Mouse (Mus musculus) liver, embryonic 16.5 days (tissue): ENCODE results near the gene 2410002F23Rik. TPM values are rescaled to one million over a fixed set of nuclear protein-coding genes. Genes with fewer than 3 reads are reported as not detected.
A peak's percentile ranks its signal among the peaks of the same experiment; 100 is the strongest.

Source experiments
- ATAC-seq: fragments of 200-750 bp; cut with Nextera tagmentation; 2 replicates; pipeline ENCODE4 v1.8.0; 2017; ENCODE audit warnings: low read depth, mild to moderate bottlenecking, moderate number of reproducible peaks, moderate library complexity
- H3K27ac ChIP-seq: fragments of 300-500 bp; sonication (generic); 2 replicates; pipeline ENCODE4 v1.5.1; 2014; ENCODE audit warnings: mild to moderate bottlenecking, low read length
- H3K27me3 ChIP-seq: fragments of 300-500 bp; sonication (generic); 2 replicates; pipeline ENCODE4 v1.6.1; 2014; ENCODE audit warnings: low read depth, low read length, mixed read lengths; ENCODE audit not compliant: control insufficient read depth, insufficient read depth
- H3K36me3 ChIP-seq: fragments of 300-500 bp; sonication (generic); 2 replicates; pipeline ENCODE4 v1.6.1; 2014; ENCODE audit warnings: mild to moderate bottlenecking; ENCODE audit not compliant: control insufficient read depth, insufficient read depth
- H3K4me1 ChIP-seq: fragments of 300-500 bp; sonication (generic); 2 replicates; pipeline ENCODE4 v1.6.1; 2014; ENCODE audit warnings: low read depth, low read length, mixed read lengths; ENCODE audit not compliant: control insufficient read depth
- H3K4me2 ChIP-seq: fragments of 300-500 bp; sonication (generic); 2 replicates; pipeline ENCODE4 v1.6.1; 2014; ENCODE audit warnings: low read depth, low read length, mixed read lengths
- H3K4me3 ChIP-seq: fragments of 300-500 bp; sonication (generic); 2 replicates; pipeline ENCODE4 v1.5.1; 2014; ENCODE audit warnings: low read depth, mild to moderate bottlenecking, low read length
- H3K9ac ChIP-seq: fragments of 300-500 bp; sonication (generic); 2 replicates; pipeline ENCODE4 v1.6.1; 2014; ENCODE audit warnings: low read depth, low read length
- H3K9me3 ChIP-seq: fragments of 300-500 bp; sonication (generic); replicated peaks from 2 replicates; pipeline ENCODE4 v1.6.1; 2016; ENCODE audit warnings: low read length; ENCODE audit not compliant: control insufficient read depth
- WGBS: fragments of 180-500 bp; shearing (Covaris S2); extraction: QIAGEN DNeasy Blood & Tissue Kit; methylation state at CpG from one replicate; pipeline ENCODE4 v1.1.7; 2014; ENCODE audit not compliant: insufficient replicate concordance; 5-methylcytosine and 5-hydroxymethylcytosine counted together
- polyA plus RNA-seq: library from polyadenylated mRNA; unstranded; fragments of >200 nt; fragmentation: Nextera tagmentation; extraction: Ambion mirVana; gene quantifications from 2 replicates; pipeline ENCODE4 v1.2.1, GENCODE M21; 2015

Gene 2410002F23Rik
- polyA plus RNA-seq, 1 experiment from 2014 or later = 23.4 TPM

DNA sequence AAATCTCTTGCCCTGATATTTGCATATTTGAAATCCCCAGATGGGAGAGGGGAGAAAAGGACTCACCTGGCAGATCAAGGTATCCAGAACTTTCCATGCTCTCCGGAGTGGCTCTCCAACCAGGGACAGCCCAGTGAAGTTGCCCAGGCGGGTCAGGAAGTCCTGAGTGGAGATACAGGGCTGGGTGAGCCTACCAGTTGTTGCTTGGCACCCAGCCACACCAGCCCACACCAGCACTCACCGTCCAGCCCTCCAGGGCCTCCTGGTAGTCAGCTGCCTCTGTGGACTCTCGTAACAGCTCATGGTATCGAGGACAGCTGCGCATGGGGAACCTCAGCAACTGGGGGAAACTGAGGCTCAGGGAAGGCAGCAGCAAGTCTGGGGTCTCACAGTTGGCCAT is 8.4 kb downstream of the 2410002F23Rik start:
- H3K4me2 ChIP-seq = no peak overlapping the region
- no peak for ATAC-seq
- no peaks in the 10 kb centered on the region for H3K4me1 ChIP-seq
- 59% methylated on average over 6 of the region's 6 CpGs for WGBS
- H3K4me3 ChIP-seq = no peak overlapping the region
- H3K9ac ChIP-seq = no peak overlapping the region
- H3K27me3 ChIP-seq = no peaks in the 10 kb centered on the region
- no peaks in the 10 kb centered on the region for H3K9me3 ChIP-seq
- H3K27ac ChIP-seq = no peak overlapping the region
- peaks cover 5% of the 10 kb centered on the region for H3K36me3 ChIP-seq

DNA sequence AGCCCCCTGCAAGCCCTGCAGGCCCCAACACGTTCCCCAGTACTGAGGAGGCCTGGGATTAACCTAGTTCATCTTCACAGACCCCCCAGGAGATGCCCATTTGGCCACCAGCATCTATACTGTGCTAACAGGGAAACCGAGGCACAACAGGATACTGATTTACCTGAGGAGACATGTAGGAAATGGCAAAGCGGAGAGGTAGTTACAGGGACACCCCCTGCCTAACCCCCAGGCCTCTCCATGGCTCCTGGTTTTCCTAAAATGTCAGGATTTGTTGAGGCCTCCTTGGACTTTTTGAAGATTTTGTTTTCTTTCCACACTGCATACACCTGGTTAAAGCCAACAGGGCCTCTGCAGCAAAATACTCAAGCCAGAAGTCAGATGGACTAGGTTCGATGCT is 10.8 kb downstream of the 2410002F23Rik start, which contains the start of gene Acp4:
Gene Acp4 (minus strand): TSS at position 101 of the 400 bp plus-strand sequence.
- Histone ChIP-seq H3K27ac (no peak within 1 kb of the TSS), H3K27me3 (peaks cover 4% of the 10 kb centered on the region; the same call in 1 of the 2 replicates), H3K4me3 (no peak within 1 kb of the TSS), H3K4me1 (no peaks in the 10 kb centered on the region), H3K4me2 (no peak within 1 kb of the TSS), H3K9me3 (no peaks in the 10 kb centered on the region), H3K9ac (no peak within 1 kb of the TSS), H3K36me3 (no peaks in the 10 kb centered on the region)
- 57% methylated on average over 4 of the region's 4 CpGs for WGBS
- no peak for ATAC-seq

DNA sequence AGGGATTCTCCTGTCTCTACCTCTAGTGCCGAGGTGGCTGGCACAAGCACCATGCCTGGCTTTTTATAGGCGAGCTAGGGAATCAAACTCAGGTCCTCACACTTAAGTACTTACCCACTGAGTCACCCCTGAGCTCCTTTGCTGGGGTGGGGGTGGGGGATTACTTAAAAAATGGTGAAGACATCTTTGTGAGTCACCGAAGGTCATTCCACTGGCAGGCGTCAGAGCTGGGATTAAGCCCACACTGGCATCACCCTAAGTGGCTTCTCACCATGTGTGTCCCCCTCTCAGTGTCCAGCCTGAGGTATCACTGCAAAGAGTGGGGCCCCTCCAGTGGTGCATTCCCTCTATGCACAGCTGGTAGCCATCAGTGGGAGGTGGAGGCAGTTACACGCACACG is 13.9 kb downstream of the 2410002F23Rik start:
- Histone ChIP-seq H3K27me3 (peaks cover 14% of the 10 kb centered on the region), H3K9me3 (no peaks in the 10 kb centered on the region), H3K27ac (no peak overlapping the region), H3K9ac (no peak overlapping the region), H3K36me3 (no peaks in the 10 kb centered on the region), H3K4me3 (no peak overlapping the region), H3K4me2 (no peak overlapping the region), H3K4me1 (peaks cover 3% of the 10 kb centered on the region)
- WGBS = 60% methylated on average over 6 of the region's 6 CpGs
- no peak for ATAC-seq

DNA sequence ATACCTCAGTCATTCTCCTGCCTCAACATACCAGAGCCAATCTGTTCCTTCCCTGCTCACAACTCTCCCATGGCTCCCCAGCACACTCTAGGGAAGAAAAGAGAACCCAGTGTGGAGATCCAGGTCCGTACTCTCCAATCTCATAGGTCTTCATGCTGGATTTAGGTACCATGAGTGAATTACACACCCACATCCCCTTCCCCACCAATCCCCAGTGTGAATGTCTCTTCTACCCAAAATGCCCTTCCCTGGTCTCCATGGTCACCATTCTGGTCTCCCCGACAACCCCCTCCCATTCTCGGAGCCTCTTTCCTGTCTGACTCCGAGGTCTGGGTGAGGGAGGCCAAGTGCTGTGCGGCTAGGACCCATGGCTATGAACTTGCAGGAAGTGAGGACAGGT is 14.6 kb downstream of the 2410002F23Rik start, which contains the start of gene Gm15517:
Gene Gm15517 (plus strand): TSS at position 301 of the 400 bp plus-strand sequence.
- Histone ChIP-seq H3K4me1 (peaks cover 3% of the 10 kb centered on the region), H3K9ac (no peak within 1 kb of the TSS), H3K27me3 (peaks cover 14% of the 10 kb centered on the region), H3K4me2 (no peak within 1 kb of the TSS), H3K27ac (no peak within 1 kb of the TSS), H3K9me3 (no peaks in the 10 kb centered on the region), H3K4me3 (no peak within 1 kb of the TSS), H3K36me3 (no peaks in the 10 kb centered on the region)
- 40% methylated on average over 5 of the region's 5 CpGs for WGBS
- ATAC-seq = no peak

DNA sequence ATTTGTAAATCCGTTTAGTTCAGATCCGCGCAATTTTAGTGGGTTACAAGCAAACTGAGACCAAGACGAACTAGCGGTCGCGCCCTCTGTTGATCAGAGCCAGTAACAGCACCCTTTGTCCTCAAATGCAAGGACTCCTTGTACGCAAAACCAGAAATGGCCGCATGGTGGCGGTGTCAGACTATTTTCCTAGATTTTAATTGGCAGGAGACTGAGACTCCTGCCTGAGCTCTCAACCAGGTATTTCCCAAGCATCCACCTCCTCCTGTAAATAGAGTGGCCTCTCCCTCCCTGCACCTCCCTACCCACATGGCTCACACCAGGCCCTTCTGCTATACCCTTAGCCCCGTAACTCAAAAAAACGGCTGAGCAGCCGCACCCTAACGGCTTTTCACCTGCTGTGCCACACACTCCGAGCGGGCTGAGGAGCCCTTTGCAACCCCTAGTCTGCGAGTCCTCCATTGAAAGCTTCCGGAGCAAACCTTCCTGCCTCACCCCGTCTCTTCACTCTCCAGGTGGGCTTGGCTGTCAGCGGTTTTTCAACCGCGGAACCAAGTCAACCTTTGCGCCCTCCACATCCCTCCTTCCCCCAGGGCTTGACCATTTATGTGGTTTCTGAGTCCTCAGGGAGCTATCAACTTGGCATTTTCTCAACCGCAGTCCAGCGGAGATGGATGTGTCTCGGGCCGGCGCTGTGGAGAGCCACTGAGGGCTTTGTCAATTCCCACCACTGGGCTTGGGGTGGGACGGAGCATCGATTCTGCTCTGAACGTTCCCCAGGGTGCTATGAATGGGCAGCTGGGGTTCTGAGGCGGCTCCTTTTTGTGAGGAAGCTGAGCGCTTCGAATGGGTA is 16.5 kb downstream of the 2410002F23Rik start:
- Histone ChIP-seq H3K4me1 (peaks cover 3% of the 10 kb centered on the region), H3K9me3 (no peaks in the 10 kb centered on the region), H3K27ac (no peak overlapping the region), H3K9ac (no peak overlapping the region), H3K4me3 (no peak overlapping the region), H3K27me3 (peaks cover 16% of the 10 kb centered on the region), H3K4me2 (peak overlapping the region; percentile 28; the same call in 1 of the 2 replicates), H3K36me3 (no peaks in the 10 kb centered on the region)
- 2% methylated on average over 34 of the region's 34 CpGs for WGBS
- ATAC-seq = peak; percentile 64

- Histone ChIP-seq H3K27me3 (peaks cover 9% of the 10 kb centered on the region), H3K9me3 (no peaks in the 10 kb centered on the region), H3K27ac (no peak overlapping the region), H3K9ac (no peak overlapping the region), H3K36me3 (no peaks in the 10 kb centered on the region), H3K4me2 (no peak overlapping the region), H3K4me1 (peaks cover under 1% of the 10 kb centered on the region; the same call in 1 of the 2 replicates), H3K4me3 (no peak overlapping the region)
- ATAC-seq = no peak
- 66% methylated on average over 11 of the region's 11 CpGs for WGBS
Measured at GRCm38 (mm10) chr7:44268117-44268516, 21.6 kb downstream of the 2410002F23Rik start.

DNA sequence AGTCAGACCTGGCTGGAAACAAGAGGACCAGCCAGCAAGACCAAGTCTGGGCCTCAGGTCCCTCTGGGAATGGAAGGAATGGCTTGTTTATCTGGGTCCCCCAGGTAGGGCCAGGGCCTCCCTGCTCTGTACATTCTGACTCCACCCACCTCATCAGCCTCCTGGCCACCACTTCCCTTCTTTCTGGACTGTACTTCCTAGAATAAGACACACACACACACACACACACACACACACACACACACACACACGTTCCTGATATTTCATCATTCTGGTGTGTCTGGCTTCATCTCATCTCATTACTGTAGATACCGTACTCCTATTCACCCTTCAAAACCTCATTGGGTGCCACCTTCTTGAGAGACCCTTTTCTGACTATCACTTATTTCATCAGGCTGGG is 22.9 kb downstream of the 2410002F23Rik start:
- Histone ChIP-seq H3K4me1 (no peaks in the 10 kb centered on the region), H3K9me3 (no peaks in the 10 kb centered on the region), H3K4me2 (no peak overlapping the region), H3K4me3 (no peak overlapping the region), H3K27ac (no peak overlapping the region), H3K9ac (no peak overlapping the region), H3K36me3 (no peaks in the 10 kb centered on the region), H3K27me3 (peaks cover 2% of the 10 kb centered on the region; the same call in 1 of the 2 replicates)
- WGBS = 46% methylated on average over 2 of the region's 2 CpGs
- ATAC-seq = no peak

GRCm38 (mm10) chr7:44271309-44271708 is 24.8 kb downstream of the 2410002F23Rik start:
- H3K4me1 ChIP-seq = no peaks in the 10 kb centered on the region
- no peak overlapping the region for H3K27ac ChIP-seq
- 45% methylated on average over 2 of the region's 2 CpGs for WGBS
- H3K4me2 ChIP-seq = no peak overlapping the region
- ATAC-seq = no peak
- H3K27me3 ChIP-seq = peaks cover 2% of the 10 kb centered on the region; the same call in 1 of the 2 replicates
- no peaks in the 10 kb centered on the region for H3K36me3 ChIP-seq
- H3K9me3 ChIP-seq = no peaks in the 10 kb centered on the region
- no peak overlapping the region for H3K9ac ChIP-seq
- H3K4me3 ChIP-seq = no peak overlapping the region

DNA sequence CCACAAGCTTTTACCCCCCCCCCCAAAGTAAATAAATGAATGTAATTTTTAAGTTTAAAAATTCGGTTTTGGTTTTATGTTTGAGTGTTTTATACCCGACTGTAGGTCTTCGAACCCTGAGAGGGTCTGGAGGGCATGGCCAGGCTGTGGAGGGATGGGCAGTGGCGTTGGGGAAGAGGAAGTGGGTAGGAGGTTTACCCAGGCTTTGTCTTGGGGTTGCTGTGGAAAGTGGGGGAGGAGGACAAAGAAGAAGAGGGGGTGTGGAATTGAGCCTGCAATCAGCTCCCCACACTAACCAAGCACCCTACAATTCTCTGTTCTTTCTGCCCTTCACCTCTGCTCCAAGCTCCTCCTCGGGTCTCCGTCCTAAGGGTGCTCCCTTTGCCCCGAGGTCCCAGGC is 26.0 kb downstream of the 2410002F23Rik start:
- no peaks in the 10 kb centered on the region for H3K27me3 ChIP-seq
- no peaks in the 10 kb centered on the region for H3K4me1 ChIP-seq
- no peak for ATAC-seq
- H3K27ac ChIP-seq = no peak overlapping the region
- no peak overlapping the region for H3K4me3 ChIP-seq
- WGBS = 50% methylated on average over 7 of the region's 7 CpGs
- no peak overlapping the region for H3K9ac ChIP-seq
- no peaks in the 10 kb centered on the region for H3K36me3 ChIP-seq
- no peak overlapping the region for H3K4me2 ChIP-seq
- no peaks in the 10 kb centered on the region for H3K9me3 ChIP-seq
